Mouse (Mus musculus): Measurements from ENCODE around the gene Spag16. TPM values are rescaled to one million over a fixed set of nuclear protein-coding genes. Genes with fewer than 3 reads are reported as not detected.

Spag16 gene
- total RNA-seq, 1 experiment from 2014 or later, result not detected

- ATAC-seq (replicated peaks; ENCODE audit: insufficient number of reproducible peaks, low FRiP score, low TSS enrichment, poor library complexity, severe bottlenecking), result no peak
Measured at GRCm38 (mm10) chr1:70346179-70346578, 519.4 kb downstream of the Spag16 start.

GRCm38 (mm10) chr1:70351371-70351770 is 524.6 kb downstream of the Spag16 start:
- no peak for ATAC-seq (replicated peaks; ENCODE audit: insufficient number of reproducible peaks, low FRiP score, low TSS enrichment, poor library complexity, severe bottlenecking)

- no peak for ATAC-seq (replicated peaks; ENCODE audit: insufficient number of reproducible peaks, low FRiP score, low TSS enrichment, poor library complexity, severe bottlenecking)
Measured at GRCm38 (mm10) chr1:70354014-70354413, 527.2 kb downstream of the Spag16 start.

- ATAC-seq (replicated peaks; ENCODE audit: insufficient number of reproducible peaks, low FRiP score, low TSS enrichment, poor library complexity, severe bottlenecking), result no peak
Measured at GRCm38 (mm10) chr1:70371721-70372120, 545.0 kb downstream of the Spag16 start.

GRCm38 (mm10) chr1:70380096-70380495 is 553.3 kb downstream of the Spag16 start:
- ATAC-seq (replicated peaks; ENCODE audit: insufficient number of reproducible peaks, low FRiP score, low TSS enrichment, poor library complexity, severe bottlenecking), result no peak

GRCm38 (mm10) chr1:70442209-70443080 is 615.7 kb downstream of the Spag16 start:
- no peak for ATAC-seq (replicated peaks; ENCODE audit: insufficient number of reproducible peaks, low FRiP score, low TSS enrichment, poor library complexity, severe bottlenecking)

GRCm38 (mm10) chr1:70479864-70480263 is 653.1 kb downstream of the Spag16 start:
- ATAC-seq (replicated peaks; ENCODE audit: insufficient number of reproducible peaks, low FRiP score, low TSS enrichment, poor library complexity, severe bottlenecking), result no peak

GRCm38 (mm10) chr1:70518918-70519317 is 692.1 kb downstream of the Spag16 start:
- ATAC-seq (replicated peaks; ENCODE audit: insufficient number of reproducible peaks, low FRiP score, low TSS enrichment, poor library complexity, severe bottlenecking), result no peak

GRCm38 (mm10) chr1:70527134-70527533 is 700.4 kb downstream of the Spag16 start:
- no peak for ATAC-seq (replicated peaks; ENCODE audit: insufficient number of reproducible peaks, low FRiP score, low TSS enrichment, poor library complexity, severe bottlenecking)

- no peak for ATAC-seq (replicated peaks; ENCODE audit: insufficient number of reproducible peaks, low FRiP score, low TSS enrichment, poor library complexity, severe bottlenecking)
Measured at GRCm38 (mm10) chr1:70529771-70530170, 703.0 kb downstream of the Spag16 start.

GRCm38 (mm10) chr1:70551839-70552238 is 725.1 kb downstream of the Spag16 start:
- ATAC-seq (replicated peaks; ENCODE audit: insufficient number of reproducible peaks, low FRiP score, low TSS enrichment, poor library complexity, severe bottlenecking), result no peak

- no peak for ATAC-seq (replicated peaks; ENCODE audit: insufficient number of reproducible peaks, low FRiP score, low TSS enrichment, poor library complexity, severe bottlenecking)
Measured at GRCm38 (mm10) chr1:70621805-70622204, 795.0 kb downstream of the Spag16 start.

- no peak for ATAC-seq (replicated peaks; ENCODE audit: insufficient number of reproducible peaks, low FRiP score, low TSS enrichment, poor library complexity, severe bottlenecking)
Measured at GRCm38 (mm10) chr1:70624803-70625460, 798.2 kb downstream of the Spag16 start.

- no peak for ATAC-seq (replicated peaks; ENCODE audit: insufficient number of reproducible peaks, low FRiP score, low TSS enrichment, poor library complexity, severe bottlenecking)
Measured at GRCm38 (mm10) chr1:70652719-70653118, 825.9 kb downstream of the Spag16 start.

GRCm38 (mm10) chr1:70692529-70692928 is 865.8 kb downstream of the Spag16 start:
- ATAC-seq (replicated peaks; ENCODE audit: insufficient number of reproducible peaks, low FRiP score, low TSS enrichment, poor library complexity, severe bottlenecking), result no peak

GRCm38 (mm10) chr1:70700270-70700669 is 873.5 kb downstream of the Spag16 start:
- ATAC-seq (replicated peaks; ENCODE audit: insufficient number of reproducible peaks, low FRiP score, low TSS enrichment, poor library complexity, severe bottlenecking), result no peak

GRCm38 (mm10) chr1:70703934-70704333 is 877.2 kb downstream of the Spag16 start:
- ATAC-seq (replicated peaks; ENCODE audit: insufficient number of reproducible peaks, low FRiP score, low TSS enrichment, poor library complexity, severe bottlenecking), result no peak

- no peak for ATAC-seq (replicated peaks; ENCODE audit: insufficient number of reproducible peaks, low FRiP score, low TSS enrichment, poor library complexity, severe bottlenecking)
Measured at GRCm38 (mm10) chr1:70705821-70706220, 879.1 kb downstream of the Spag16 start.

GRCm38 (mm10) chr1:70725045-70725444 is 898.3 kb downstream of the Spag16 start:
- ATAC-seq (replicated peaks; ENCODE audit: insufficient number of reproducible peaks, low FRiP score, low TSS enrichment, poor library complexity, severe bottlenecking), result no peak

- ATAC-seq (replicated peaks; ENCODE audit: insufficient number of reproducible peaks, low FRiP score, low TSS enrichment, poor library complexity, severe bottlenecking), result no peak
Measured at GRCm38 (mm10) chr1:70725655-70726066, 898.9 kb downstream of the Spag16 start, which contains the start of gene Vwc2l. TSS of gene Vwc2l (plus strand) at chr1:70725715.

Data from monocyte, adult 5-6 weeks (primary cell).